Mouse (Mus musculus): ENCODE results near the gene Gm19935.

GRCm38 (mm10) chr8:90830980-90831379 lies 13.8 kb upstream of the Gm19935 start:
- TF ChIP-seq CTCF (conservative IDR thresholded peaks at IDR 0.05; ENCODE audit: low read length) (no peak), NANOG (IDR thresholded peaks at IDR 0.05; ENCODE audit: borderline replicate concordance, low read length) (no peak), POU5F1 (IDR thresholded peaks at IDR 0.05; ENCODE audit: borderline replicate concordance, low read length) (no peak)
